Mouse (Mus musculus) inflammation-experienced regulatory T-cells, adult 16 weeks (primary cell): Measurements from ENCODE around the gene Gm3173. TPM values are rescaled to one million over a fixed set of nuclear protein-coding genes. Genes with fewer than 3 reads are reported as not detected.

Experiments used
- polyA plus RNA-seq: library from polyadenylated mRNA; unstranded; fragments of 100-300 nt; shearing (Covaris generic); gene quantifications from one replicate; pipeline ENCODE4 v1.2.1, GENCODE M21; 2017

Gm3173 gene
- polyA plus RNA-seq = 2.7 TPM

DNA sequence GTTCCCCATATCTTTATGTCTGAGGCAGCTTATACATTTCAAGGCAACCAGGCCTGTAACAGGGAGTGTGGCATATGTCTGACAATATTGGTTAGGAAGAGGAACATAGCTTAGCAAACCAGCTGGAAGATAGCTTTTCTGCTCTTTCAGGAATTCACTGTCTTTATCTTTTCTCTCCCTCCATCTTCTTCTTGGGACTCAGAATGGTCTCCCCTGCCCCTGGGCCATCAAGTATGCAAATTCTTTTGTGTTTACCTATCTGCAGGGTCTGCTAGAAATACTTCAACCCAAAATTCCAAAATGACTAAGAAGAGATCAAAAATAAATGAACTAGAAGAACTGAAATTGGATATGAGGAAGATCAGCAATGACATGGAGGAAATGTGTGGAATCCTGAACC, at the start of gene Gm3173:
Gm3173 (plus strand) TSS at position 301 of the 400 bp plus-strand sequence.

DNA sequence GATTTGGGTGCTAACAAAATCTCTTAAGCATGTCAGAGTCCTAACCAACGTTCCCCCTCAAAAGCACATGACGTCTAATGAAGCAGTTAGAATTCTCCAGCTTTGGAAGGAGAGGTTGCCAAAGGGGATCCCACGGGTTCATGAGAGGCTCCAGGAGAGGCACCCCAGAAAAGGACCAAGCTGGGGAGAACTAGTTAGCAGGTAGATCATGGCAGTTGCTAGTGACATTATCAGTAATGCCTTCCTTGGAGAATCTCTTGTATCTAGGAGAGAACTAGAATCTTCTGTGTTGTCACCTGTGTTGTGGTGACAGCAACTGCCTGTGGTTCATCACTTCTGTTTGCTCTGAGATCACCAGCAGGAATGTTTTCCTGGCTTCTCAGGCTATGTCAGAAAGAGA, 33.6 kb upstream of the Gm3173 start, which contains the start of gene Gm3159:
Gm3159 (plus strand) TSS at position 301 of the 400 bp plus-strand sequence.

DNA sequence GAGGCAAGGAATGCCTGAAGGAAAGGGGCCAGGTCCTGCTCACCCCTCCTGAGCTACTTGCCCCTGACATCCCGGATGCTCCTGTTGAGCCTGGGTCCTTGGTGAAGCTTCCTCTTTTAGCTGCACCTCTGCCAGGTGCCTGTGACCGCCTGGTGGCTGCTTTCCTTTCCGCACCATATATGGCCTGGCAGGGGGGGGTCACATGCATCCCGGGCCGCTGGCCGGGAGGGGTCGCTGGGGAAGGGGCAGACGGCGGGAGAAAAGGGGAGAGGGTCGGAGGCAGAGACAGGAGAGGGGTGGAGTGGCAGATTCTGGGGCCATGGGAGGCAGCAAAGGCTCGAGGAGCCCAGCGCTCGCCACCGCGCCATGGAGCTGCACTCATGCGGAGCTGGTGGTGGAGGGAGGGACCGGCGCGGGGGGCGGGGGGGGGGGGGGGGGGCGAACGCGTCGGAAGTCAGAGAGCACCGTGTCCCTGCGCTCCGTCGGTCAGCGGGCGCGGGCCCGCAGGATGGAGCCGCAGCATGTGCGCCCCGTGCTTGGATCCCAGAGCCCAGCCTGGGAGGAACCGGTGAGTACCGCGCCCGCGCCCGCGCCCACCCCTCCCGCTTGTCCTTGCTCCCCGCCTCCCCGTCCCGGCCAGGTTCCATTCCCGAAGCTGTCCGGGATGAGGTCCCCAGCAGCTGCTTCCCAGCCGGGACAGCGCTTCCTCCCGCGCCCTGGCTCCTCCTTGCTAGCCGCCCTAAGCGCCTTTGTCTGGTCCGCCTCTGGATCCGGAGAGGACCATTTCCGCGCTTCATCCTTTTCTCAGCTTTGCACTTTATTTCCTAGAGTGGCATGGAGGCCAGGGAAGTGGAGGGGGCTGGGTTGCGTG, 15.6 kb upstream of the Gm3173 start, which contains the start of gene Gm3164:
Gm3164 (plus strand) TSS at position 484 of the 871 bp plus-strand sequence.

DNA sequence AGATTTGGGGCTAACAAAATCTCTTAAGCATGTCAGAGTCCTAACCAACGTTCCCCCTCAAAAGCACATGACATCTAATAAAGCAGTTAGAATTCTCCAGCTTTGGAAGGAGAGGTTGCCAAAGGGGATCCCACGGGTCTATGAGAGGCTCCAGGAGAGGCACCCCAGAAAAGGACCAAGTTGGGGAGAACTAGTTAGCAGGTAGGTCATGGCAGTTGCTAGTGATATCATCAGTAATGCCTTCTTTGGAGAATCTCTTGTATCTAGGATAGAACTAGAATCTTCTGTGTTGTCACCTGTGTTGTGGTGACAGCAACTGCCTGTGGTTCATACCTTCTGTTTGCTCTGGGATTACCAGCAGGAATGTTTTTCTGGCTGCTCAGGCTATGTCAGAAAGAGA, 50.7 kb downstream of the Gm3173 start, which contains the start of gene Gm3182:
Gm3182 (plus strand) TSS at position 301 of the 400 bp plus-strand sequence.

DNA sequence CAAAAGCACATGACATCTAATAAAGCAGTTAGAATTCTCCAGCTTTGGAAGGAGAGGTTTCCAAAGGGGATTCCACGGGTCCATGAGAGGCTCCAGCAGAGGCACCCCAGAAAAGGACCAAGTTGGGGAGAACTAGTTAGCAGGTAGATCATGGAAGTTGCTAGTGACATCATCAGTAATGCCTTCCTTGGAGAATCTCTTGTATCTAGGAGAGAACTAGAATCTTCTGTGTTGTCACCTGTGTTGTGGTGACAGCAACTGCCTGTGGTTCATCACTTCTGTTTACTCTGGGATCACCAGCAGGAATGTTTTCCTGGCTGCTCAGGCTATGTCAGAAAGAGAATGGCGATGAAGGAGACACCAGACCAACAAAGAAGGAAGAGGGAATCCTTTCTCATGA, 124.3 kb downstream of the Gm3173 start, which contains the start of gene Gm3047:
Gm3047 (plus strand) TSS at position 301 of the 400 bp plus-strand sequence.

Other genes with a start within 250 kb of the Gm3173 start
- gene Gm2974, start 248.4 kb upstream of the Gm3173 start, polyA plus RNA-seq = 2.8 TPM
- not detected for gene Gm3138, start 181.4 kb upstream of the Gm3173 start, polyA plus RNA-seq
- gene Gm3149, start 113.7 kb upstream of the Gm3173 start, polyA plus RNA-seq = not detected
- gene 2610042L04Rik, start 96.2 kb upstream of the Gm3173 start, polyA plus RNA-seq = 9.4 TPM
- not detected for gene Gm3159, start 33.5 kb upstream of the Gm3173 start, polyA plus RNA-seq
- 7.0 TPM for gene Gm3164, start 15.5 kb upstream of the Gm3173 start, polyA plus RNA-seq
- not detected for gene Gm3182, start 50.8 kb downstream of the Gm3173 start, polyA plus RNA-seq
- not detected for gene Gm3047, start 124.4 kb downstream of the Gm3173 start, polyA plus RNA-seq
- not detected for gene Gm8159, start 201.4 kb downstream of the Gm3173 start, polyA plus RNA-seq
- not detected for gene Gm3239, start 233.2 kb downstream of the Gm3173 start, polyA plus RNA-seq